Mouse (Mus musculus): Measurements from ENCODE around the gene Nt5c3.

Nt5c3 gene

GRCm38 (mm10) chr6:56834769-56835168 is 89.0 kb downstream of the Nt5c3 start:
- DNase-seq = no peak

- DNase-seq = no peak
Measured at GRCm38 (mm10) chr6:56832830-56833229, 90.9 kb downstream of the Nt5c3 start.

GRCm38 (mm10) chr6:56832407-56832796 is 91.3 kb downstream of the Nt5c3 start:
- DNase-seq = peak in 1 of 2 experiments; percentile 6
